Mouse (Mus musculus): ENCODE measurements around the gene Mbd4. TPM values are rescaled to one million over a fixed set of nuclear protein-coding genes. Genes with fewer than 3 reads are reported as not detected.
"Not testable (repeated sequence)": the region's sequence is repeated elsewhere in the genome, so short reads cannot be mapped to it uniquely, and the experiment has no call there.

The Mbd4 gene
- polyA plus RNA-seq, 1 experiment from 2014 or later, result 11.1 TPM

- no peak overlapping the region for H3K9ac ChIP-seq (ENCODE audit: low read depth, low read length)
- peaks cover 3% of the 10 kb centered on the region; the same call in 1 of the 2 replicates for H3K9me3 ChIP-seq (ENCODE audit: control insufficient read depth, low read length)
- H3K4me2 ChIP-seq (ENCODE audit: low read length), result no peak overlapping the region
- peak overlapping the region; percentile 40; the same call in 1 of the 2 replicates for H3K27ac ChIP-seq (ENCODE audit: low read depth, low read length)
- H3K27me3 ChIP-seq (replicated peaks; ENCODE audit: control insufficient read depth, insufficient read depth, low read length), result no peaks in the 10 kb centered on the region
- peaks cover 21% of the 10 kb centered on the region for H3K4me1 ChIP-seq (ENCODE audit: control insufficient read depth, insufficient read depth, low read depth, low read length)
- no peak overlapping the region for H3K4me3 ChIP-seq (ENCODE audit: low read length)
- 49% methylated on average over 6 of the region's 6 CpGs for WGBS
- H3K36me3 ChIP-seq (ENCODE audit: control insufficient read depth, insufficient read depth, low read length), result peaks cover 22% of the 10 kb centered on the region
- 0 out of 2 replicates have a peak, but pooled peaks have one; percentile 55 for ATAC-seq
Measured at GRCm38 (mm10) chr6:115891061-115891460, 37.9 kb upstream of the Mbd4 start.

GRCm38 (mm10) chr6:115890601-115891000 is 37.4 kb upstream of the Mbd4 start:
- ATAC-seq, result no peak
- H3K27me3 ChIP-seq (replicated peaks; ENCODE audit: control insufficient read depth, insufficient read depth, low read length), result no peaks in the 10 kb centered on the region
- 83% methylated on average over 8 of the region's 8 CpGs for WGBS
- no peak overlapping the region for H3K27ac ChIP-seq (ENCODE audit: low read depth, low read length)
- no peak overlapping the region for H3K9ac ChIP-seq (ENCODE audit: low read depth, low read length)
- peaks cover 22% of the 10 kb centered on the region for H3K36me3 ChIP-seq (ENCODE audit: control insufficient read depth, insufficient read depth, low read length)
- peaks cover 3% of the 10 kb centered on the region; the same call in 1 of the 2 replicates for H3K9me3 ChIP-seq (ENCODE audit: control insufficient read depth, low read length)
- no peak overlapping the region for H3K4me2 ChIP-seq (ENCODE audit: low read length)
- H3K4me3 ChIP-seq (ENCODE audit: low read length), result no peak overlapping the region
- H3K4me1 ChIP-seq (ENCODE audit: control insufficient read depth, insufficient read depth, low read depth, low read length), result peaks cover 21% of the 10 kb centered on the region

GRCm38 (mm10) chr6:115888296-115888695 is 35.1 kb upstream of the Mbd4 start:
- WGBS, result 93% methylated on average over 3 of the region's 3 CpGs
- Histone ChIP-seq H3K36me3 (ENCODE audit: control insufficient read depth, insufficient read depth, low read length) (peaks cover 19% of the 10 kb centered on the region), H3K9me3 (ENCODE audit: control insufficient read depth, low read length) (peaks cover 3% of the 10 kb centered on the region; the same call in 1 of the 2 replicates), H3K4me3 (ENCODE audit: low read length) (no peak overlapping the region), H3K27ac (ENCODE audit: low read depth, low read length) (no peak overlapping the region), H3K4me1 (ENCODE audit: control insufficient read depth, insufficient read depth, low read depth, low read length) (peaks cover 21% of the 10 kb centered on the region), H3K4me2 (ENCODE audit: low read length) (no peak overlapping the region), H3K27me3 (replicated peaks; ENCODE audit: control insufficient read depth, insufficient read depth, low read length) (no peaks in the 10 kb centered on the region), H3K9ac (ENCODE audit: low read depth, low read length) (no peak overlapping the region)
- ATAC-seq, result no peak

- H3K4me2 ChIP-seq (ENCODE audit: low read length), result no peak overlapping the region
- no peak for ATAC-seq
- no peak overlapping the region for H3K4me3 ChIP-seq (ENCODE audit: low read length)
- 81% methylated on average over 4 of the region's 4 CpGs for WGBS
- H3K9me3 ChIP-seq (ENCODE audit: control insufficient read depth, low read length), result peaks cover 3% of the 10 kb centered on the region; the same call in 1 of the 2 replicates
- H3K4me1 ChIP-seq (ENCODE audit: control insufficient read depth, insufficient read depth, low read depth, low read length), result peaks cover 14% of the 10 kb centered on the region
- H3K27ac ChIP-seq (ENCODE audit: low read depth, low read length), result no peak overlapping the region
- peaks cover 19% of the 10 kb centered on the region for H3K36me3 ChIP-seq (ENCODE audit: control insufficient read depth, insufficient read depth, low read length)
- H3K9ac ChIP-seq (ENCODE audit: low read depth, low read length), result no peak overlapping the region
- no peaks in the 10 kb centered on the region for H3K27me3 ChIP-seq (replicated peaks; ENCODE audit: control insufficient read depth, insufficient read depth, low read length)
Measured at GRCm38 (mm10) chr6:115886894-115887293, 33.7 kb upstream of the Mbd4 start.

GRCm38 (mm10) chr6:115884018-115884417 is 30.8 kb upstream of the Mbd4 start:
- H3K27ac ChIP-seq (ENCODE audit: low read depth, low read length), result no peak overlapping the region
- no peak for ATAC-seq
- no peak overlapping the region for H3K9ac ChIP-seq (ENCODE audit: low read depth, low read length)
- peaks cover 3% of the 10 kb centered on the region; the same call in 1 of the 2 replicates for H3K9me3 ChIP-seq (ENCODE audit: control insufficient read depth, low read length)
- peaks cover 22% of the 10 kb centered on the region for H3K36me3 ChIP-seq (ENCODE audit: control insufficient read depth, insufficient read depth, low read length)
- H3K4me3 ChIP-seq (ENCODE audit: low read length), result no peak overlapping the region
- H3K27me3 ChIP-seq (replicated peaks; ENCODE audit: control insufficient read depth, insufficient read depth, low read length), result no peaks in the 10 kb centered on the region
- no peak overlapping the region for H3K4me2 ChIP-seq (ENCODE audit: low read length)
- no peaks in the 10 kb centered on the region for H3K4me1 ChIP-seq (ENCODE audit: control insufficient read depth, insufficient read depth, low read depth, low read length)

GRCm38 (mm10) chr6:115880751-115881150 is 27.6 kb upstream of the Mbd4 start:
- Histone ChIP-seq H3K4me1 (ENCODE audit: control insufficient read depth, insufficient read depth, low read depth, low read length) (no peaks in the 10 kb centered on the region), H3K27ac (ENCODE audit: low read depth, low read length) (no peak overlapping the region), H3K36me3 (ENCODE audit: control insufficient read depth, insufficient read depth, low read length) (peaks cover 12% of the 10 kb centered on the region), H3K4me3 (ENCODE audit: low read length) (no peak overlapping the region), H3K27me3 (replicated peaks; ENCODE audit: control insufficient read depth, insufficient read depth, low read length) (no peaks in the 10 kb centered on the region), H3K9me3 (ENCODE audit: control insufficient read depth, low read length) (no peaks in the 10 kb centered on the region), H3K4me2 (ENCODE audit: low read length) (no peak overlapping the region), H3K9ac (ENCODE audit: low read depth, low read length) (no peak overlapping the region)
- ATAC-seq, result no peak
- 91% methylated on average over 8 of the region's 8 CpGs for WGBS

GRCm38 (mm10) chr6:115879736-115880135 is 26.6 kb upstream of the Mbd4 start:
- H3K9ac ChIP-seq (ENCODE audit: low read depth, low read length), result no peak overlapping the region
- no peak overlapping the region for H3K4me2 ChIP-seq (ENCODE audit: low read length)
- no peaks in the 10 kb centered on the region for H3K27me3 ChIP-seq (replicated peaks; ENCODE audit: control insufficient read depth, insufficient read depth, low read length)
- H3K4me1 ChIP-seq (ENCODE audit: control insufficient read depth, insufficient read depth, low read depth, low read length), result no peaks in the 10 kb centered on the region
- 85% methylated on average over 6 of the region's 6 CpGs for whole genome bisulfite sequencing
- H3K4me3 ChIP-seq (ENCODE audit: low read length), result no peak overlapping the region
- H3K36me3 ChIP-seq (ENCODE audit: control insufficient read depth, insufficient read depth, low read length), result peaks cover 12% of the 10 kb centered on the region
- no peaks in the 10 kb centered on the region for H3K9me3 ChIP-seq (ENCODE audit: control insufficient read depth, low read length)
- H3K27ac ChIP-seq (ENCODE audit: low read depth, low read length), result no peak overlapping the region
- no peak for ATAC-seq

- Histone ChIP-seq H3K9ac (ENCODE audit: low read depth, low read length) (no peak overlapping the region), H3K4me3 (ENCODE audit: low read length) (no peak overlapping the region), H3K27ac (ENCODE audit: low read depth, low read length) (no peak overlapping the region), H3K4me2 (ENCODE audit: low read length) (no peak overlapping the region), H3K27me3 (replicated peaks; ENCODE audit: control insufficient read depth, insufficient read depth, low read length) (no peaks in the 10 kb centered on the region), H3K9me3 (ENCODE audit: control insufficient read depth, low read length) (no peaks in the 10 kb centered on the region), H3K36me3 (ENCODE audit: control insufficient read depth, insufficient read depth, low read length) (peaks cover 9% of the 10 kb centered on the region), H3K4me1 (ENCODE audit: control insufficient read depth, insufficient read depth, low read depth, low read length) (no peaks in the 10 kb centered on the region)
- 83% methylated on average over 6 of the region's 6 CpGs for WGBS
- no peak for ATAC-seq
Measured at GRCm38 (mm10) chr6:115878694-115879093, 25.5 kb upstream of the Mbd4 start.

GRCm38 (mm10) chr6:115877239-115877638 is 24.1 kb upstream of the Mbd4 start:
- Histone ChIP-seq H3K27ac (ENCODE audit: low read depth, low read length) (no peak overlapping the region), H3K4me1 (ENCODE audit: control insufficient read depth, insufficient read depth, low read depth, low read length) (no peaks in the 10 kb centered on the region), H3K9ac (ENCODE audit: low read depth, low read length) (no peak overlapping the region), H3K27me3 (replicated peaks; ENCODE audit: control insufficient read depth, insufficient read depth, low read length) (no peaks in the 10 kb centered on the region), H3K4me2 (ENCODE audit: low read length) (no peak overlapping the region), H3K4me3 (ENCODE audit: low read length) (no peak overlapping the region), H3K9me3 (ENCODE audit: control insufficient read depth, low read length) (no peaks in the 10 kb centered on the region), H3K36me3 (ENCODE audit: control insufficient read depth, insufficient read depth, low read length) (peaks cover 9% of the 10 kb centered on the region)
- ATAC-seq, result no peak
- WGBS, result 87% methylated on average over 2 of the region's 2 CpGs

- not testable (repeated sequence) for ATAC-seq; H3K36me3 ChIP-seq (ENCODE audit: control insufficient read depth, insufficient read depth, low read length); H3K4me1 ChIP-seq (ENCODE audit: control insufficient read depth, insufficient read depth, low read depth, low read length); H3K4me2 ChIP-seq (ENCODE audit: low read length); H3K9ac ChIP-seq (ENCODE audit: low read depth, low read length); H3K27me3 ChIP-seq (replicated peaks; ENCODE audit: control insufficient read depth, insufficient read depth, low read length); H3K9me3 ChIP-seq (ENCODE audit: control insufficient read depth, low read length); H3K4me3 ChIP-seq (ENCODE audit: low read length); H3K27ac ChIP-seq (ENCODE audit: low read depth, low read length)
- WGBS, result no CpG with 5 or more reads among the region's 3 CpGs
Measured at GRCm38 (mm10) chr6:115871318-115871717, 18.1 kb upstream of the Mbd4 start.

Data from hindbrain, embryonic 16.5 days (tissue).